Mouse (Mus musculus) embryo, embryonic 11.5 days (tissue): ENCODE data around the gene Lrriq1.

Source experiments
- DNase-seq: peaks from one replicate; pipeline ENCODE4 v3.0.0-alpha.2; 2012; ENCODE audit warnings: low read depth, low spot score

The Lrriq1 gene

GRCm38 (mm10) chr10:103029132-103029729 is 206.9 kb downstream of the Lrriq1 start:
- DNase-seq, result no peak

GRCm38 (mm10) chr10:103028253-103029131 is 207.6 kb downstream of the Lrriq1 start:
- DNase-seq, result no peak

- no peak for DNase-seq
These were observed 208.2 kb downstream of the Lrriq1 start for GRCm38 (mm10) chr10:103027931-103028252.

- no peak for DNase-seq
These were observed 208.7 kb downstream of the Lrriq1 start for GRCm38 (mm10) chr10:103027226-103027930.

GRCm38 (mm10) chr10:103026636-103027225 is 209.4 kb downstream of the Lrriq1 start:
- no peak for DNase-seq

GRCm38 (mm10) chr10:103002556-103002955 is 233.6 kb downstream of the Lrriq1 start:
- DNase-seq, result no peak

- DNase-seq, result peak; percentile 11
These were observed 235.2 kb downstream of the Lrriq1 start for GRCm38 (mm10) chr10:103000902-103001301.

- no peak for DNase-seq
These were observed 236.5 kb downstream of the Lrriq1 start for GRCm38 (mm10) chr10:102999584-102999983.
